Mouse (Mus musculus) stomach, postnatal 0 days (tissue): ENCODE measurements around the gene 1700123O20Rik.

Experiments
- CTCF ChIP-seq: IDR thresholded peaks from 2 replicates; pipeline ENCODE4 v1.5.1; 2016; ENCODE audit warnings: antibody characterized with exemption, low read depth, mild to moderate bottlenecking, moderate library complexity
- EP300 ChIP-seq: optimal IDR thresholded peaks from 2 replicates; pipeline ENCODE3; 2016; ENCODE audit warnings: antibody characterized with exemption

- no peak for TF ChIP-seq CTCF
- TF ChIP-seq EP300, result no peak
These were observed 38.1 kb upstream of the 1700123O20Rik start for GRCm38 (mm10) chr14:54647900-54648299.
